Mouse (Mus musculus): Measurements from ENCODE around the gene Ndufs2. TPM values are rescaled to one million over a fixed set of nuclear protein-coding genes. Genes with fewer than 3 reads are reported as not detected.

Ndufs2 gene
- total RNA-seq (2022): 1,000 to 10,000 TPM; 1,619 to 1,708 (median 1,672) TPM

- no peak for DNase-seq (ENCODE audit: low spot score)
Observed at GRCm38 (mm10) chr1:171250680-171251593, at the start of gene Ndufs2. TSS of gene Ndufs2 (minus strand) at chr1:171251388.

GRCm38 (mm10) chr1:171298226-171298625, 47.0 kb upstream of the Ndufs2 start:
- no peak for DNase-seq (ENCODE audit: low spot score)

GRCm38 (mm10) chr1:171295063-171295402, 43.8 kb upstream of the Ndufs2 start:
- no peak for DNase-seq (ENCODE audit: low spot score)

GRCm38 (mm10) chr1:171294298-171295062, 43.3 kb upstream of the Ndufs2 start, which contains the start of gene Ufc1:
TSS of gene Ufc1 (minus strand) at chr1:171295024.
- peak; percentile 88 for DNase-seq (ENCODE audit: low spot score)

- DNase-seq (ENCODE audit: low spot score): no peak
Observed at GRCm38 (mm10) chr1:171293906-171294297, 42.7 kb upstream of the Ndufs2 start.

GRCm38 (mm10) chr1:171293351-171293750, 42.2 kb upstream of the Ndufs2 start:
- DNase-seq (ENCODE audit: low spot score): no peak

GRCm38 (mm10) chr1:171288328-171288727, 37.1 kb upstream of the Ndufs2 start:
- no peak for DNase-seq (ENCODE audit: low spot score)

- DNase-seq (ENCODE audit: low spot score): peak; percentile 93
Observed at GRCm38 (mm10) chr1:171287136-171288081, 36.2 kb upstream of the Ndufs2 start, which contains the start of gene Usp21. TSS of gene Usp21 (minus strand) at chr1:171287991.

GRCm38 (mm10) chr1:171286517-171286916, 35.3 kb upstream of the Ndufs2 start:
- no peak for DNase-seq (ENCODE audit: low spot score)

GRCm38 (mm10) chr1:171285096-171285892, 34.1 kb upstream of the Ndufs2 start:
- DNase-seq (ENCODE audit: low spot score): no peak

- no peak for DNase-seq (ENCODE audit: low spot score)
Observed at GRCm38 (mm10) chr1:171284491-171284890, 33.3 kb upstream of the Ndufs2 start.

- no peak for DNase-seq (ENCODE audit: low spot score)
Observed at GRCm38 (mm10) chr1:171283188-171284160, 32.3 kb upstream of the Ndufs2 start.

GRCm38 (mm10) chr1:171282086-171282805, 31.1 kb upstream of the Ndufs2 start:
- DNase-seq (ENCODE audit: low spot score): no peak

- DNase-seq (ENCODE audit: low spot score): peak; percentile 84
Observed at GRCm38 (mm10) chr1:171281528-171281923, 30.3 kb upstream of the Ndufs2 start.

GRCm38 (mm10) chr1:171280916-171281527, 29.8 kb upstream of the Ndufs2 start, which contains the start of gene Ppox:
TSS of gene Ppox (minus strand) at chr1:171281186.
- peak; percentile 98 for DNase-seq (ENCODE audit: low spot score)

GRCm38 (mm10) chr1:171280250-171280915, 29.2 kb upstream of the Ndufs2 start:
- no peak for DNase-seq (ENCODE audit: low spot score)

- no peak for DNase-seq (ENCODE audit: low spot score)
Observed at GRCm38 (mm10) chr1:171279721-171280120, 28.5 kb upstream of the Ndufs2 start.
